In the genomic region with DNA sequence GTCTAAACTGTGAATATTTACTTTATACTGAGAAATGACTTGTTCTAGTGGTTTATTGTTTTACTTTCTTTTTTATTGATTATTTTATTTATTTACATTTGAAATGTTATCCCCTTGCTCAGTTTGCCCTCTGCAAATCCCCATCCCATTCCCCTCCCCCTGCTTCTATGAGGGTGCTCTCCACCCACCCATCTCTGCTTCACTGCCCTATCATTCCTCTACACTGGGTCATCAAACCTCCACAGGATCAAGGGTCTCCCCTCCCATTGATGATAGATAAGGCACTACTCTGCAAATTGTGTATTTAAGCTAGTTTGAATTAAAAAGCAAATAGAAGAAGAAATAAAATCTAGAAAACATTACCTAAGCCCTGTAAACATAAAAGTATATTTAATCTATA, we compare ENCODE assay signal across 23 mouse cellular contexts.
DNase-seq lines count a peak whose midpoint lies in the region; ATAC-seq and TF ChIP-seq lines count a peak whose summit lies in the region.
"Had no signal": no experiment of that assay in that cellular context is flagged by ENCODE, and none has a peak within 500 bp of the region (broad histone marks: within the 10 kb centered on the region; RNA-seq: fewer than 3 reads in every experiment).

No protein-coding gene starts in this region.

- H3K27me3 ChIP-seq in liver, postnatal 0 days (ENCODE audit: insufficient read depth, low read length) = no peaks in the 10 kb centered on the region
- no peaks in the 10 kb centered on the region for H3K27me3 ChIP-seq in liver, embryonic 13.5 days
- H3K27me3 ChIP-seq: CH12.LX; embryonic facial prominence, embryonic 12.5 days; forebrain, embryonic 13.5 days; forebrain, embryonic 15.5 days; Patski had no signal

- no peak overlapping the region for H3K4me2 ChIP-seq in liver, postnatal 0 days (ENCODE audit: low read depth, low read length)
- no peak overlapping the region for H3K4me2 ChIP-seq in liver, embryonic 13.5 days
- H3K4me2 ChIP-seq: embryonic facial prominence, embryonic 12.5 days; forebrain, embryonic 13.5 days; forebrain, embryonic 15.5 days had no signal

- no peak overlapping the region for H3K27ac ChIP-seq in liver, postnatal 0 days (ENCODE audit: low read depth)
- H3K27ac ChIP-seq in liver, embryonic 13.5 days = no peak overlapping the region
- H3K27ac ChIP-seq: embryonic facial prominence, embryonic 10.5 days; embryonic facial prominence, embryonic 12.5 days; forebrain, embryonic 13.5 days; forebrain, embryonic 15.5 days had no signal

- no peak for TF ChIP-seq CTCF in liver, postnatal 0 days (IDR thresholded peaks at IDR 0.05; ENCODE audit: low read depth)

- peak; percentile 5 for DNase-seq in liver
- DNase-seq in liver, postnatal 0 days = no peak
- DNase-seq in liver, embryonic 13.5 days = no peak
- DNase-seq in urinary bladder, postnatal 10 days (ENCODE audit: low spot score) = no peak
- no peak for DNase-seq in left cerebral cortex, adult 9 months (ENCODE audit: low spot score in 2 of 2)
- DNase-seq: adrenal gland, adult 8-10 months; adrenal gland, postnatal 14 days; adrenal gland, postnatal 36 days; B cell, adult 2 months; cerebellum, adult 11-12 months; cerebellum, adult 2 months; cerebellum, adult 9-10 months; cerebellum, postnatal 10 days; cerebellum, postnatal 25 days had no signal

- H3K9me3 ChIP-seq in liver, postnatal 0 days (ENCODE audit: low read length) = no peaks in the 10 kb centered on the region
- no peaks in the 10 kb centered on the region for H3K9me3 ChIP-seq in liver, embryonic 13.5 days (replicated peaks)
- H3K9me3 ChIP-seq: embryonic facial prominence, embryonic 10.5 days; embryonic facial prominence, embryonic 12.5 days; forebrain, embryonic 13.5 days; forebrain, embryonic 15.5 days; G1E had no signal

- no peaks in the 10 kb centered on the region for H3K36me3 ChIP-seq in liver, postnatal 0 days (replicated peaks; ENCODE audit: insufficient read depth, low read length)
- 0 out of 2 replicates have a peak, but pooled peaks cover 5% of the 10 kb centered on the region for H3K36me3 ChIP-seq in liver, embryonic 13.5 days
- H3K36me3 ChIP-seq: embryonic facial prominence, embryonic 10.5 days; embryonic facial prominence, embryonic 12.5 days had no signal

- no peak for TF ChIP-seq EP300 in liver, postnatal 0 days (IDR thresholded peaks at IDR 0.05; ENCODE audit: low read depth)

- no peak overlapping the region for H3K4me3 ChIP-seq in liver, postnatal 0 days (ENCODE audit: low read depth, low read length)
- no peak overlapping the region for H3K4me3 ChIP-seq in liver, embryonic 13.5 days (replicated peaks)
- H3K4me3 ChIP-seq: embryonic facial prominence, embryonic 10.5 days; embryonic facial prominence, embryonic 12.5 days; forebrain, embryonic 13.5 days; forebrain, embryonic 15.5 days had no signal

- H3K9ac ChIP-seq in liver, postnatal 0 days (replicated peaks) = no peak overlapping the region
- H3K9ac ChIP-seq in liver, embryonic 13.5 days = no peak overlapping the region
- H3K9ac ChIP-seq: embryonic facial prominence, embryonic 12.5 days; forebrain, embryonic 13.5 days; forebrain, embryonic 15.5 days had no signal

- no peak for ATAC-seq in liver, postnatal 0 days
- ATAC-seq in liver, embryonic 13.5 days (ENCODE audit: low read depth) = peak; percentile 74
- ATAC-seq: activated CD4-positive, CD25-positive, alpha-beta regulatory T cell, adult 4 months; CD4-positive, CD25-positive, alpha-beta regulatory T cell, adult 4 months; forebrain, embryonic 13.5 days; forebrain, embryonic 15.5 days; Patski had no signal

- H3K4me1 ChIP-seq in liver, postnatal 0 days (ENCODE audit: insufficient read depth) = no peaks in the 10 kb centered on the region
- H3K4me1 ChIP-seq in liver, embryonic 13.5 days (replicated peaks) = peaks cover 8% of the 10 kb centered on the region
- H3K4me1 ChIP-seq: embryonic facial prominence, embryonic 10.5 days; embryonic facial prominence, embryonic 12.5 days; forebrain, embryonic 13.5 days; forebrain, embryonic 15.5 days had no signal
